Mouse (Mus musculus) forelimb bud, embryonic 11.5 days (tissue): Measurements from ENCODE around the gene Mrgpra6.

ENCODE experiments used
- DNase-seq: peaks from one replicate; pipeline ENCODE4 v3.0.0-alpha.2; 2012; ENCODE audit warnings: low read depth, low spot score

The Mrgpra6 gene

GRCm38 (mm10) chr7:47204830-47205229 lies at the start of gene Mrgpra6:
Gene Mrgpra6 (minus strand): TSS chr7:47204920.
- no peak for DNase-seq

GRCm38 (mm10) chr7:47252770-47253169 lies 48.0 kb upstream of the Mrgpra6 start, which contains the start of gene Mrgpra9:
Gene Mrgpra9 (minus strand): TSS chr7:47252848.
- DNase-seq = no peak

GRCm38 (mm10) chr7:47244658-47245057 lies 39.9 kb upstream of the Mrgpra6 start:
- no peak for DNase-seq

- DNase-seq = no peak
Measured at GRCm38 (mm10) chr7:47195271-47195670, 9.4 kb downstream of the Mrgpra6 start.

GRCm38 (mm10) chr7:47170814-47171213 lies 33.9 kb downstream of the Mrgpra6 start:
- DNase-seq = no peak

- no peak for DNase-seq
Measured at GRCm38 (mm10) chr7:47165028-47165427, 39.7 kb downstream of the Mrgpra6 start.

GRCm38 (mm10) chr7:47163203-47163602 lies 41.5 kb downstream of the Mrgpra6 start:
- DNase-seq = no peak

- no peak for DNase-seq
Measured at GRCm38 (mm10) chr7:47158451-47158850, 46.3 kb downstream of the Mrgpra6 start.

GRCm38 (mm10) chr7:47157743-47158142 lies 47.0 kb downstream of the Mrgpra6 start:
- DNase-seq = no peak

GRCm38 (mm10) chr7:47155849-47156248 lies 48.9 kb downstream of the Mrgpra6 start:
- DNase-seq = no peak

GRCm38 (mm10) chr7:47155396-47155795 lies 49.3 kb downstream of the Mrgpra6 start:
- no peak for DNase-seq

GRCm38 (mm10) chr7:47150420-47151061 lies 54.2 kb downstream of the Mrgpra6 start:
- peak; percentile 43 for DNase-seq

- DNase-seq = no peak
Measured at GRCm38 (mm10) chr7:47148298-47148697, 56.4 kb downstream of the Mrgpra6 start.

GRCm38 (mm10) chr7:47146034-47146812 lies 58.5 kb downstream of the Mrgpra6 start:
- no peak for DNase-seq

- no peak for DNase-seq
Measured at GRCm38 (mm10) chr7:47144299-47144698, 60.4 kb downstream of the Mrgpra6 start.

- DNase-seq = no peak
Measured at GRCm38 (mm10) chr7:47139823-47140325, 64.8 kb downstream of the Mrgpra6 start.
